Mouse (Mus musculus) cortical plate, adult 2 months (tissue): ENCODE measurements around the gene Suclg2.

Experiments
- CTCF ChIP-seq: fragments of 200-500 bp; IDR thresholded peaks from 2 replicates; pipeline ENCODE4 v1.5.1; 2011; ENCODE audit warnings: mild to moderate bottlenecking, control low read depth, low read length; ENCODE audit not compliant: insufficient read depth; ENCODE audit errors: extremely low read depth
- POLR2A ChIP-seq: fragments of 200-500 bp; IDR thresholded peaks from 2 replicates; pipeline ENCODE4 v1.6.1; 2011; ENCODE audit warnings: mild to moderate bottlenecking, low read length, control low read depth; ENCODE audit not compliant: insufficient read depth; ENCODE audit errors: extremely low read depth

GRCm38 (mm10) chr6:95766566-95766965, 48.0 kb upstream of the Suclg2 start:
- no peak for TF ChIP-seq POLR2A
- TF ChIP-seq CTCF, result no peak
